Mouse (Mus musculus) stomach, embryonic 15.5 days (tissue): ENCODE data around the gene Tmem14a. TPM values are rescaled to one million over a fixed set of nuclear protein-coding genes. Genes with fewer than 3 reads are reported as not detected.
"Not testable (repeated sequence)": the region's sequence is repeated elsewhere in the genome, so short reads cannot be mapped to it uniquely, and the experiment has no call there.

Experiments
- ATAC-seq: fragments of 200-750 bp; cut with Nextera tagmentation; 2 replicates; pipeline ENCODE4 v1.8.0; 2017; ENCODE audit warnings: low read depth, moderate number of reproducible peaks, moderate TSS enrichment; ENCODE audit not compliant: insufficient read depth, low FRiP score
- H3K27ac ChIP-seq: fragments of 300-500 bp; sonication (generic); 2 replicates; pipeline ENCODE4 v1.5.1; 2015; ENCODE audit warnings: mild to moderate bottlenecking, inconsistent platforms
- H3K27me3 ChIP-seq: fragments of 300-500 bp; sonication (generic); replicated peaks from 2 replicates; pipeline ENCODE4 v1.6.1; 2015; ENCODE audit warnings: inconsistent platforms
- H3K36me3 ChIP-seq: fragments of 300-500 bp; sonication (generic); 2 replicates; pipeline ENCODE4 v1.6.1; 2015; ENCODE audit warnings: inconsistent platforms
- H3K4me1 ChIP-seq: fragments of 300-500 bp; sonication (generic); 2 replicates; pipeline ENCODE4 v1.6.1; 2015; ENCODE audit warnings: inconsistent platforms
- H3K4me2 ChIP-seq: fragments of 300-500 bp; sonication (generic); 2 replicates; pipeline ENCODE4 v1.6.1; 2015; ENCODE audit warnings: mild to moderate bottlenecking, inconsistent platforms
- H3K4me3 ChIP-seq: fragments of 300-500 bp; sonication (generic); replicated peaks from 2 replicates; pipeline ENCODE4 v1.5.1; 2015; ENCODE audit warnings: inconsistent platforms
- H3K9ac ChIP-seq: fragments of 300-500 bp; sonication (generic); 2 replicates; pipeline ENCODE4 v1.6.1; 2015; ENCODE audit warnings: inconsistent platforms
- H3K9me3 ChIP-seq: fragments of 300-500 bp; sonication (generic); 2 replicates; pipeline ENCODE4 v1.6.1; 2016; ENCODE audit warnings: inconsistent platforms
- WGBS: fragments of 180-500 bp; shearing (Covaris S2); methylation state at CpG from one replicate; pipeline ENCODE4 v1.1.7; 2015; 5-methylcytosine and 5-hydroxymethylcytosine counted together
- polyA plus RNA-seq: library from polyadenylated mRNA; unstranded; fragments of >200 nt; fragmentation: Nextera tagmentation; extraction: Ambion mirVana; gene quantifications from 2 replicates; pipeline ENCODE4 v1.2.1, GENCODE M21; 2015

The Tmem14a gene
- polyA plus RNA-seq, 1 experiment from 2014 or later = 12.1 TPM

DNA sequence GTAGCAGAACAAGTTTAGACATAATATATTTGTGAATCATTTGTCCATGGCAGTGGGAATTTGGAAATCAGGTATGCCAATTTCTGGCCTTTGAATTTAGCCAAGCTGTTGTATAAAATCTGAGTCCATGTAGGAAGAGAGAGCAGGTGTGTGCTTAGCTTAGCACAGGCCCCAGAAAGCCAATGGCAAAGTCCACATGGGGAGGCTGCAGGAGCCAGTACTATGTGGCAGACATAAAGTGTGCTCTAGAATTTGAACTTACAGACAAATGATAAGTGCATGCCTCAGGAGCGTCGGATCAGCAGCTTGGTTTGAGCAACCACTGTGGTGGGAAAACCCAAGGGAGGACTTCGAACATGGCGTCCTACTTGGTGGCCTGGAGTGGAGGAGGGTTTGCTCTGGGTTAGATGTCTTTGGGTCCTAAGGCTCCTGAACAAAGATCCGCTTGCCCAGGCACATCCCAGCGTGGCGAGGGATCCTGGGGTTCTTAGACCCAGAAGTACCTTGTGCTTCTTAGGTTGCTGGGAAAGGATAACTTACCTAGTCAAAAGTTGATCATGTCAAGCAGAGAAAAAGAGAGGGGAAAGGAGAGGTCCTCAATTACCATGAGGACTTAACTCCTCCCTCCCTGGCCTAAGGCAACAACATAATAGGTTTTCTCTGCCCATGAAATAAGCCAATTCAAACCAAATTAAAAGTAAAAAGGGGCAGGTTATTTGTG, 37.4 kb downstream of the Tmem14a start:
- Histone ChIP-seq H3K36me3 (no peaks in the 10 kb centered on the region), H3K27ac (no peak overlapping the region), H3K4me3 (no peak overlapping the region), H3K4me1 (no peaks in the 10 kb centered on the region), H3K9me3 (no peaks in the 10 kb centered on the region), H3K27me3 (no peaks in the 10 kb centered on the region), H3K9ac (no peak overlapping the region), H3K4me2 (no peak overlapping the region)
- WGBS = 90% methylated on average over 7 of the region's 7 CpGs
- ATAC-seq = no peak

GRCm38 (mm10) chr1:21256391-21256790, 38.0 kb downstream of the Tmem14a start:
- H3K4me1 ChIP-seq = no peaks in the 10 kb centered on the region
- H3K4me3 ChIP-seq = no peak overlapping the region
- WGBS = 53% methylated on average over 3 of the region's 3 CpGs

DNA sequence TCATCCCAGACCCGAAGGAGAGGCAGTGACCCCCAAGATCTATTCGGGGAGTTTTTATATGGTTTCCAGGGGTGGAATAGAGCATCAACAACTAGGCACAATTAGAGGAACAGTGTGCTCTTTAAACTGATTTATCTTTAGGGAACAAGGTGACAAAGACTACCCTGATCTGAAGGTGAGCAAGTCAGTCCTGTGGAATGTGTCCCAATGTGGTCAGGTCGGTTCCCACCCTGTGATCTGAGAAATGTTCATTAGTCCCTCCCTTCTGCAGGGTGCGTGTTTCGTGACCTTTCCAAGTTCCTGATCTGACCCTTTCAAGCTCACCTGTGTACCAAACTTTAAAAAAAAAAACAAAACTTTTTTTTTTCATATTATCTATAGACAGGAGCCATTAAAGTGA, 38.5 kb downstream of the Tmem14a start:
- no peaks in the 10 kb centered on the region for H3K4me1 ChIP-seq
- no peak overlapping the region for H3K27ac ChIP-seq
- H3K27me3 ChIP-seq = no peaks in the 10 kb centered on the region
- WGBS = 68% methylated on average over 5 of the region's 5 CpGs
- H3K4me3 ChIP-seq = no peak overlapping the region
- no peaks in the 10 kb centered on the region for H3K9me3 ChIP-seq
- no peak for ATAC-seq
- no peak overlapping the region for H3K9ac ChIP-seq
- H3K36me3 ChIP-seq = no peaks in the 10 kb centered on the region
- H3K4me2 ChIP-seq = no peak overlapping the region

More at GRCm38 (mm10) chr1:21256391-21256790, 38.0 kb downstream of the Tmem14a start:
- H3K9me3 ChIP-seq = no peaks in the 10 kb centered on the region
- H3K9ac ChIP-seq = no peak overlapping the region
- ATAC-seq = no peak
- no peak overlapping the region for H3K27ac ChIP-seq
- H3K4me2 ChIP-seq = no peak overlapping the region
- H3K36me3 ChIP-seq = no peaks in the 10 kb centered on the region
- no peaks in the 10 kb centered on the region for H3K27me3 ChIP-seq

DNA sequence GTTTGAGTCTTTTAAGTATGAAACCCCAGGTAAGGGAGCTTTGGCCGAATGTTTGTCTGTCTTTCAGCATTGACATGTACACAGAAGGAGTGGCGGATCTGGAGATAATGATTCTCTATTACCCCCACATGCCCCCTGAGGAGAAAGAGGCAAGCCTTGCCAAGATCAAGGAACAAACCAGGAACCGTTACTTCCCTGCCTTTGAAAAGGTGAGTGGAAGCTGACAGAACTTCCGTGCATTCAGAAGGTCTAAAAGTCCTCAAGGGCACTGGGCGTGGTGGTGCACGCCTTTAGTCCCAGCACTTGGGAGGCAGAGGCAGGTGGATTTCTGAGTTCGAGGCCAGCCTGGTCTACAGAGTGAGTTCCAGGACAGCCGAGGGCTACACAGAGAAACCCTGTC, 41.6 kb downstream of the Tmem14a start:
- not testable (repeated sequence) for H3K4me2 ChIP-seq, H3K36me3 ChIP-seq, H3K4me3 ChIP-seq, ATAC-seq, H3K27me3 ChIP-seq, H3K4me1 ChIP-seq, H3K9ac ChIP-seq, H3K9me3 ChIP-seq, H3K27ac ChIP-seq
- 86% methylated on average over 8 of the region's 8 CpGs for WGBS

DNA sequence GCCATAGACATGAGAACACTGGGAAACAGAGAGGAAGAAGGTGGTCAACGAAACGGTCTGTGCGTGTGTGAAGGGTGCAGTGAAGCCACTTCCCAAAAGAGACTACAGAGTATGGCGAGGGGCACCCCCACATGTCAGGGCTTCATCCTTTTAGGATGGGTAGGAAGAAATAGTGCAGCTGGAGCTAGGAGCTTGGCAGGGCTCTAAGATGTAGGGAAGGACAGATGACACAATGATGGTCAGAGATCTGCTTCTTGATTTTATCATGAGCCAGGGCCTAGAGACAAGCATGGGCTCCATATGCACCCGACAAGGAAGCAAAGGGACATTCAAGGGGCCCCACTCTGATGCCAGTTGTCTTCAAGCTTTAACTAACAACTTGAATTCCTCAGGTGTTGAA, 44.0 kb downstream of the Tmem14a start:
- Histone ChIP-seq H3K4me1 (no peaks in the 10 kb centered on the region), H3K9ac (no peak overlapping the region), H3K4me3 (no peak overlapping the region), H3K27ac (no peak overlapping the region), H3K9me3 (no peaks in the 10 kb centered on the region), H3K36me3 (no peaks in the 10 kb centered on the region), H3K27me3 (no peaks in the 10 kb centered on the region), H3K4me2 (no peak overlapping the region)
- ATAC-seq = no peak
- 90% methylated on average over 5 of the region's 5 CpGs for WGBS

DNA sequence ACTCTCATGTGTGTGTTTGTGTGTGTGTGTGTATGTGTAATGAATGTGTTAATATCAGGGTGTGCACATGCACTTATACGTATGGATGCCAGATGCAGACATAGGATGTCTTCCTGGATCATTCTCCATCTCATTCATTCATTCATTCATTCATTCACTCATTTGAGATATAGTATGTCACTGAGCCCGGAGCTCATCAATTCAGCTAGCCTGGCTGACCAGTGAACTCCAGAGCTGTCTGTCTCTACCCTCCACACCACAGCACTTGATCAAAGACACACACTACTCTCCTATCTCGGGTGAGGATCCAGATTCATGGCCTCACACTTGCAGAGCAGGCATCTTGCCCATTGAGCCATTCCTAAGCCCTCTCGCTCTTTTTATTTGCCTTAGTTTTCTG, 45.6 kb downstream of the Tmem14a start:
- 80% methylated on average over 4 of the region's 4 CpGs for WGBS
- no peaks in the 10 kb centered on the region for H3K36me3 ChIP-seq

DNA sequence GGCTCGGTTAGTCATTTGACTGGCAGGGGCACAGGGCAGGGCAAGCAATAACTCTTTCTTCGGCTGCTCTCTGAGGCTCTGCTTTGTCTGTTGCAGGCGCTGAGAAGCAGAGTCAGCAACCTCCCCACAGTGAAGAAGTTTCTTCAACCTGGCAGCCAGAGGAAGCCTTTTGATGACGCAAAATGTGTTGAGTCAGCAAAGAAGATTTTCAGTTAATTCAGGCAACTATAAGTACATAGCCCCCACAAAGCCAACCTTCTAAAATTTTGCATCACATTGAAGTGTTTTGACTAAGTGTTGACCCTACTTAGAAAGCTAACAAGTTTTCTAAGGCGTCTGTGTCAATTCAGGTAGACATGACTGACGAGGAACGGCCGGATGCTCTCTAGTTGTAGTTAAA, 46.4 kb downstream of the Tmem14a start:
- Histone ChIP-seq H3K9me3 (no peaks in the 10 kb centered on the region), H3K27ac (no peak overlapping the region), H3K4me1 (no peaks in the 10 kb centered on the region), H3K9ac (no peak overlapping the region), H3K36me3 (no peaks in the 10 kb centered on the region), H3K27me3 (no peaks in the 10 kb centered on the region), H3K4me2 (no peak overlapping the region), H3K4me3 (no peak overlapping the region)
- ATAC-seq = no peak
- 75% methylated on average over 8 of the region's 8 CpGs for WGBS

More for the DNA sequence above, 45.6 kb downstream of the Tmem14a start:
- no peak for ATAC-seq
- H3K27me3 ChIP-seq = no peaks in the 10 kb centered on the region
- H3K4me1 ChIP-seq = no peaks in the 10 kb centered on the region
- H3K4me3 ChIP-seq = no peak overlapping the region
- H3K9me3 ChIP-seq = no peaks in the 10 kb centered on the region
- H3K27ac ChIP-seq = no peak overlapping the region
- no peak overlapping the region for H3K9ac ChIP-seq
- H3K4me2 ChIP-seq = no peak overlapping the region

DNA sequence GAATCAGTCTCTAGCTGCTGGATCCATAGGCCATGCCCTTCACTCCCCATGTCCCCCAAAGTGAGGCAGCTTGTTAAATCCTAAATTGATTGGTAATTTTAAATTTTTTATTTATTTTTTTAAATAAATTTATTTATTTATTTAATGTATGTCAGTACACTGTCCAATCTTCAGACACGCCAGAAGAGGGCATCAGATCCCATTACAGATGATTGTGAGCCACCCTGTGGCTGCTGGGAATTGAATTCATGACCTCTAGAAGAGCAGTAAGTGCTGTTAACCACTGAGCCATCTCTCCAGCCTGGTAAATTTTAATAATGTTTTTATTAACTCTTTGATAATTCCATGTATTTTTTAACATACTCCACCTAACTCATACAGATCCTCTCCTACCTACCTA, 48.4 kb downstream of the Tmem14a start:
- no peak overlapping the region for H3K4me2 ChIP-seq
- ATAC-seq = no peak
- H3K36me3 ChIP-seq = no peaks in the 10 kb centered on the region
- H3K27me3 ChIP-seq = no peaks in the 10 kb centered on the region
- H3K9ac ChIP-seq = no peak overlapping the region
- no peak overlapping the region for H3K27ac ChIP-seq
- no peaks in the 10 kb centered on the region for H3K4me1 ChIP-seq
- WGBS = 79% methylated on average over 1 of the region's 1 CpGs
- H3K4me3 ChIP-seq = no peak overlapping the region
- no peaks in the 10 kb centered on the region for H3K9me3 ChIP-seq

GRCm38 (mm10) chr1:21267466-21267865, 49.1 kb downstream of the Tmem14a start:
- H3K4me1 ChIP-seq, H3K9ac ChIP-seq, H3K36me3 ChIP-seq, H3K4me3 ChIP-seq, H3K27me3 ChIP-seq, H3K27ac ChIP-seq, ATAC-seq, H3K9me3 ChIP-seq, H3K4me2 ChIP-seq: not testable (repeated sequence)
- 87% methylated on average over 7 of the region's 7 CpGs for WGBS

GRCm38 (mm10) chr1:21271343-21272055, 53.1 kb downstream of the Tmem14a start:
- peak overlapping the region; percentile 59 for H3K4me2 ChIP-seq
- WGBS = 22% methylated on average over 18 of the region's 18 CpGs
- H3K9ac ChIP-seq = no peak overlapping the region; the same call in 1 of the 2 replicates
- H3K27me3 ChIP-seq = no peaks in the 10 kb centered on the region
- H3K27ac ChIP-seq = no peak overlapping the region
- H3K4me3 ChIP-seq = peak overlapping the region; percentile 33
- no peaks in the 10 kb centered on the region for H3K36me3 ChIP-seq
- H3K9me3 ChIP-seq = no peaks in the 10 kb centered on the region
- H3K4me1 ChIP-seq = no peaks in the 10 kb centered on the region
- peak; percentile 68 for ATAC-seq

GRCm38 (mm10) chr1:21272056-21272431, 53.7 kb downstream of the Tmem14a start:
- no peaks in the 10 kb centered on the region for H3K9me3 ChIP-seq
- no peaks in the 10 kb centered on the region for H3K4me1 ChIP-seq
- H3K4me3 ChIP-seq = peak overlapping the region; percentile 33
- 23% methylated on average over 14 of the region's 14 CpGs for WGBS
- H3K36me3 ChIP-seq = no peaks in the 10 kb centered on the region
- peak overlapping the region; percentile 59 for H3K4me2 ChIP-seq
- ATAC-seq = no peak
- peak overlapping the region; percentile 22; the same call in 1 of the 2 replicates for H3K9ac ChIP-seq
- no peaks in the 10 kb centered on the region for H3K27me3 ChIP-seq
- H3K27ac ChIP-seq = no peak overlapping the region

DNA sequence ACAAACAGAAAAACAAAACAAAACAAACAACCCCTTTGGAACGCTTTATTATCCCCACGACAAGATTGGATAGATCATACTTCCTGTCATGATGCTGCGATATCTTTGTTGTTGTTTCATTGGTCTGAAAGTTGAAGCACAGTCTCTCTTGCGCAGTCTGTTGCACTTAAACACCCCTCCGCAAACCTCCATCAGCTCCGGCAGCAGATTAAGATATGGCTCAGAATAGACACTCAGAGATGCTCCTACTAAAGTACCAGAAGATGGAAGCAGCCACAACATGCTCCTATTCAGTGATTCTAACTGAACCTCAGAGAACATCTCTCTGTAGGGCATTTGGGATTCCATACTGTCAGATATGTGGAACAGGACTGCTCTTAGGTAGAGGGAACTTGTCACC, 54.7 kb downstream of the Tmem14a start:
- H3K27me3 ChIP-seq = no peaks in the 10 kb centered on the region
- H3K27ac ChIP-seq = no peak overlapping the region
- no peaks in the 10 kb centered on the region for H3K9me3 ChIP-seq
- WGBS = 89% methylated on average over 6 of the region's 6 CpGs
- H3K4me1 ChIP-seq = no peaks in the 10 kb centered on the region
- no peak overlapping the region for H3K4me3 ChIP-seq
- no peaks in the 10 kb centered on the region for H3K36me3 ChIP-seq
- no peak overlapping the region for H3K4me2 ChIP-seq
- no peak overlapping the region for H3K9ac ChIP-seq
- ATAC-seq = no peak
